Mouse (Mus musculus): ENCODE measurements around the gene Tmem175. TPM values are rescaled to one million over a fixed set of nuclear protein-coding genes. Genes with fewer than 3 reads are reported as not detected.

Tmem175 gene
- polyA plus RNA-seq, 2 experiments = 8.2 to 12.8 TPM

DNA sequence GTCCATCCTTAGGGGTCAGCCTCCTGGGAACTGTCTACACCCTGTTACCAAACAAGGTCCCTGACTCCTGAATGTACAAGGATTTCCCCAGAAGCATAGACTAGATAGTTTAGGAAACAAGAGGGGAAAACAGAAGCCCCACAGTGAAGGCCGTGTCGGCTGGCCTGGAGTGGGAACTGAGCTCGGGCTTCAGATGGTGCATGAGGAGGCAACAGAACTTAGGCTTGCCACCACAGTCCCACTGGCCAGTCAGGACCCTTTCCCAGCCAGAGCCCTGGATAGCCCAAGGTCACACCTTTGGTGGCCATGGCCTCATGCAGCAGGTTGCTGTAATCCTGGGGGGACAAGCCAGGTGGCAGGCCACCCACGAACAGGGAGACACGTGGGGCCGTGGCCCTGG is 23.8 kb downstream of the Tmem175 start:
- 90% methylated on average over 6 of the region's 6 CpGs for WGBS (ENCODE audit: insufficient replicate concordance)
- no peaks in the 10 kb centered on the region for H3K4me1 ChIP-seq (replicated peaks; ENCODE audit: control insufficient read depth in 2 of 2, insufficient read depth in 2 of 2, low read length in 1 of 2)
- no peak overlapping the region for H3K9ac ChIP-seq (replicated peaks)
- no peak for ATAC-seq (ENCODE audit: insufficient read depth)
- no peak overlapping the region for H3K4me3 ChIP-seq (ENCODE audit: insufficient read depth in 1 of 2, low read depth in 2 of 2, low read length in 2 of 2)
- H3K4me2 ChIP-seq (ENCODE audit: low read depth) = no peak overlapping the region
- TF ChIP-seq CTCF (IDR thresholded peaks at IDR 0.05; ENCODE audit: low read depth) (no peak), EP300 (IDR thresholded peaks at IDR 0.05; ENCODE audit: low read depth) (no peak)
- no peak for DNase-seq (ENCODE audit: low read depth in 3 of 3, low spot score in 3 of 3)
- no peaks in the 10 kb centered on the region; the same call in none of the 2 replicates for H3K36me3 ChIP-seq (replicated peaks; ENCODE audit: control insufficient read depth, insufficient read depth, low read depth)
- H3K27me3 ChIP-seq (ENCODE audit: control insufficient read depth, insufficient read depth, low read length) = no peaks in the 10 kb centered on the region
- H3K27ac ChIP-seq = no peak overlapping the region
- no peaks in the 10 kb centered on the region for H3K9me3 ChIP-seq (ENCODE audit: control insufficient read depth, low read length)

- H3K4me3 ChIP-seq (ENCODE audit: insufficient read depth in 1 of 2, low read depth in 2 of 2, low read length in 2 of 2) = no peak overlapping the region
- WGBS (ENCODE audit: insufficient replicate concordance) = 86% methylated on average over 10 of the region's 10 CpGs
- H3K36me3 ChIP-seq (replicated peaks; ENCODE audit: control insufficient read depth, insufficient read depth, low read depth) = no peaks in the 10 kb centered on the region; the same call in none of the 2 replicates
- peaks cover 0 to 3% of the 10 kb centered on the region in 2 experiments; a peak in 3 of 4 replicates for H3K4me1 ChIP-seq (replicated peaks; ENCODE audit: control insufficient read depth in 2 of 2, insufficient read depth in 2 of 2, low read length in 1 of 2)
- no peak overlapping the region for H3K4me2 ChIP-seq (ENCODE audit: low read depth)
- no peak overlapping the region for H3K27ac ChIP-seq
- no peak for ATAC-seq (ENCODE audit: insufficient read depth)
- no peaks in the 10 kb centered on the region for H3K9me3 ChIP-seq (ENCODE audit: control insufficient read depth, low read length)
- no peak overlapping the region for H3K9ac ChIP-seq (replicated peaks)
- no peak for DNase-seq (ENCODE audit: low read depth in 3 of 3, low spot score in 3 of 3)
- H3K27me3 ChIP-seq (ENCODE audit: control insufficient read depth, insufficient read depth, low read length) = no peaks in the 10 kb centered on the region
- TF ChIP-seq CTCF (IDR thresholded peaks at IDR 0.05; ENCODE audit: low read depth) (no peak), EP300 (IDR thresholded peaks at IDR 0.05; ENCODE audit: low read depth) (no peak)
Observed at GRCm38 (mm10) chr5:108654444-108654990, 24.9 kb downstream of the Tmem175 start.

DNA sequence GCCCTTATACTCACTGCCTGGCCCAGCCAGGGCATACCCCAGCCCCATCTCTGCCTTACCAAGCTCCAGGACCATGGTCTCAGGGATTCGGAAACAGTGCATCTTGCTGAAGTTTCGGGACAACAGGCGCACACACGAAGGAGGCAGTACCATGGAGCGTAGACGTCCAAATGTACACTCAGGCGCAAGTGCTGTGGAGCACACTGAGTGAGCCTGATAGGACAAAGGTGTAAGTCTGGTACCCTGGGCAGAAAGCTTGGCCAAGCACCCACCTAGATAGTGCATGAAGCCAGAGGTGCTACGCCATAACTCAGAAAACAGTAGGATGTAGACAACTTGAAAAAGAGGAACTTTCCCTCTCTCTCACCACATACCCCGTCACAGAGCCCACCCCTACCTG is 25.8 kb downstream of the Tmem175 start:
- H3K4me2 ChIP-seq (ENCODE audit: low read depth) = no peak overlapping the region
- 90% methylated on average over 9 of the region's 9 CpGs for WGBS (ENCODE audit: insufficient replicate concordance)
- ATAC-seq (ENCODE audit: insufficient read depth) (no peak), DNase-seq (ENCODE audit: low read depth in 3 of 3, low spot score in 3 of 3) (no peak)
- H3K9me3 ChIP-seq (ENCODE audit: control insufficient read depth, low read length) = no peaks in the 10 kb centered on the region
- H3K4me3 ChIP-seq (ENCODE audit: insufficient read depth in 1 of 2, low read depth in 2 of 2, low read length in 2 of 2) = no peak overlapping the region
- peaks cover 0 to 8% of the 10 kb centered on the region in 2 experiments; a peak in 3 of 4 replicates for H3K4me1 ChIP-seq (replicated peaks; ENCODE audit: control insufficient read depth in 2 of 2, insufficient read depth in 2 of 2, low read length in 1 of 2)
- H3K27me3 ChIP-seq (ENCODE audit: control insufficient read depth, insufficient read depth, low read length) = no peaks in the 10 kb centered on the region
- H3K36me3 ChIP-seq (replicated peaks; ENCODE audit: control insufficient read depth, insufficient read depth, low read depth) = no peaks in the 10 kb centered on the region; the same call in none of the 2 replicates
- no peak overlapping the region for H3K27ac ChIP-seq
- H3K9ac ChIP-seq (replicated peaks) = no peak overlapping the region
- TF ChIP-seq CTCF (IDR thresholded peaks at IDR 0.05; ENCODE audit: low read depth) (no peak), EP300 (IDR thresholded peaks at IDR 0.05; ENCODE audit: low read depth) (no peak)

DNA sequence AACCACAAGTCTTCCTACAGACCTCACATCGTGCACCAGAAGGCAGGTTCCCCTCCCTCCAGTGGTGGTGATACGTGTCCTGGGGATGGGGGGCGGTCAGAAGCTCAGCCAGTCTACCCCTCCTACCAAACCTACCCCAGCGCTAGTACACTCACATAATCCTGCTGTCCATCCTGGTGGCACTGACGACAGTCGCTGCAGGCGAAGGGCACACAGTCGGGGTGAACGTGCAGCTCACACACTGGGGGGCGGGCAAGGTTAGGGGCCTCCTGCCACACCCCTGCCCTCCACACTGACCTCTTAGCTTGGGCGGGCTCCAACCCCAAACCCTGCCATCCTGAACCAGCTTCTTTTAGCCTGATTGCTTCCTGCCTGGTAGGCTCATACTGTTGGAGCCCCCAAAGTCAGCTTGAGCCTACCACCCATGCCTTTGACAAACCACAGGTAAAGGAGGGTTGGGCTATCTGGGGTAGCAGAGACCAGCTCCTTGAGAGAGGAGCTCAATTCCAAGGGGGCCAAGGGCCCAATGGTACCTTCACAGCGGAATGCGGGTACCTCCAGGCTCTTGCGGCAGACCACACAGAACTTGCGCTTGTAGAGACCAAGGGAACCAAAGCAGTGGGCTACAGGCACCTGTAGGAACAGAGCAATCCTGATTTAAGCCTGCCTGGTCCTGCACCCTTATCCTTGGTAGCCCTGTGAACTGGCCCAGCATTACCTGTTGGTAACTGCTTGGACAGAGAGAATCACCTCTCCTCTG is 26.5 kb downstream of the Tmem175 start:
- DNase-seq (ENCODE audit: low read depth in 3 of 3, low spot score in 3 of 3) = no peak
- no peaks in the 10 kb centered on the region for H3K9me3 ChIP-seq (ENCODE audit: control insufficient read depth, low read length)
- WGBS (ENCODE audit: insufficient replicate concordance) = 83% methylated on average over 15 of the region's 15 CpGs
- ATAC-seq (ENCODE audit: insufficient read depth) = no peak
- H3K27ac ChIP-seq = no peak overlapping the region
- no peak overlapping the region for H3K4me2 ChIP-seq (ENCODE audit: low read depth)
- no peaks in the 10 kb centered on the region for H3K27me3 ChIP-seq (ENCODE audit: control insufficient read depth, insufficient read depth, low read length)
- no peak overlapping the region for H3K9ac ChIP-seq (replicated peaks)
- peaks cover 0 to 10% of the 10 kb centered on the region in 2 experiments; a peak in 3 of 4 replicates for H3K4me1 ChIP-seq (replicated peaks; ENCODE audit: control insufficient read depth in 2 of 2, insufficient read depth in 2 of 2, low read length in 1 of 2)
- no peaks in the 10 kb centered on the region; the same call in none of the 2 replicates for H3K36me3 ChIP-seq (replicated peaks; ENCODE audit: control insufficient read depth, insufficient read depth, low read depth)
- TF ChIP-seq CTCF (IDR thresholded peaks at IDR 0.05; ENCODE audit: low read depth) (no peak), EP300 (IDR thresholded peaks at IDR 0.05; ENCODE audit: low read depth) (no peak)
- H3K4me3 ChIP-seq (ENCODE audit: insufficient read depth in 1 of 2, low read depth in 2 of 2, low read length in 2 of 2) = no peak overlapping the region

DNA sequence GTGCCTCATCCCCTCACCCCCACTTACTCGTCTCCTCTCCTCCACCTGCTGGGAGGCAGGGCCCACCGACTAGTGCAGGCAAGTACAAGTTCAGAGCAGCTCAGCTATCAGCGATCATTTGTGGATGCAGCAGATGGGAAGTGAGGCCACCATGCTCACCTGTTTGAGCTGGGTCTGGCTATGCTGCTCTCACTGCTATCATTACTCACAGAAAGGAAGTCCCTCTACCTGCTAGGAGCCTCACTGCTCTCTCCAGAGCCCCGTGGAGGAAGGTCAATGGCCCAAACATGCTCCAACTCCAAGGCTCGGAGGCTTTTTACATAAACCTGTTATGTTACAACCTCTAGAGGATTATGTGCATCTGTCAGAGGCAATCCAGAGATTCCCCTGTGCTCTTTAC is 27.8 kb downstream of the Tmem175 start:
- Histone ChIP-seq H3K9ac (replicated peaks) (no peak overlapping the region), H3K27me3 (ENCODE audit: control insufficient read depth, insufficient read depth, low read length) (no peaks in the 10 kb centered on the region), H3K36me3 (replicated peaks; ENCODE audit: control insufficient read depth, insufficient read depth, low read depth) (no peaks in the 10 kb centered on the region; the same call in none of the 2 replicates), H3K4me2 (ENCODE audit: low read depth) (no peak overlapping the region), H3K27ac (no peak overlapping the region), H3K4me3 (ENCODE audit: insufficient read depth in 1 of 2, low read depth in 2 of 2, low read length in 2 of 2) (no peak overlapping the region), H3K4me1 (replicated peaks; ENCODE audit: control insufficient read depth in 2 of 2, insufficient read depth in 2 of 2, low read length in 1 of 2) (peaks cover 0 to 12% of the 10 kb centered on the region in 2 experiments; a peak in 3 of 4 replicates), H3K9me3 (ENCODE audit: control insufficient read depth, low read length) (no peaks in the 10 kb centered on the region)
- WGBS (ENCODE audit: insufficient replicate concordance) = 60% methylated on average over 5 of the region's 5 CpGs
- DNase-seq (ENCODE audit: low read depth in 3 of 3, low spot score in 3 of 3) (no peak), ATAC-seq (ENCODE audit: insufficient read depth) (no peak)
- TF ChIP-seq CTCF (IDR thresholded peaks at IDR 0.05; ENCODE audit: low read depth) (no peak), EP300 (IDR thresholded peaks at IDR 0.05; ENCODE audit: low read depth) (no peak)
